Mouse (Mus musculus) lung, embryonic 16.5 days (tissue): ENCODE results near the gene Tas2r143. TPM values are rescaled to one million over a fixed set of nuclear protein-coding genes. Genes with fewer than 3 reads are reported as not detected.
A peak's percentile ranks its signal among the peaks of the same experiment; 100 is the strongest.

ENCODE experiments used
- ATAC-seq: fragments of 200-750 bp; cut with Nextera tagmentation; 2 replicates; pipeline ENCODE4 v1.8.0; 2017; ENCODE audit warnings: low read depth, mild to moderate bottlenecking, moderate library complexity
- H3K27ac ChIP-seq: fragments of 300-500 bp; sonication (generic); 2 replicates; pipeline ENCODE4 v1.5.1; 2014; ENCODE audit warnings: mild to moderate bottlenecking, control low read depth, low read length
- H3K27me3 ChIP-seq: fragments of 300-500 bp; sonication (generic); 2 replicates; pipeline ENCODE4 v1.6.1; 2014; ENCODE audit warnings: low read depth, low read length, mixed read lengths; ENCODE audit not compliant: control insufficient read depth, insufficient read depth
- H3K36me3 ChIP-seq: fragments of 300-500 bp; sonication (generic); 2 replicates; pipeline ENCODE4 v1.6.1; 2014; ENCODE audit warnings: low read length; ENCODE audit not compliant: control insufficient read depth, insufficient read depth
- H3K4me1 ChIP-seq: fragments of 300-500 bp; sonication (generic); replicated peaks from 2 replicates; pipeline ENCODE4 v1.6.1; 2014; ENCODE audit warnings: low read length, mixed read lengths; ENCODE audit not compliant: control insufficient read depth, insufficient read depth
- H3K4me2 ChIP-seq: fragments of 300-500 bp; sonication (generic); 2 replicates; pipeline ENCODE4 v1.6.1; 2014; ENCODE audit warnings: low read depth, low read length, control low read depth
- H3K4me3 ChIP-seq: fragments of 300-500 bp; sonication (generic); 2 replicates; pipeline ENCODE4 v1.5.1; 2014; ENCODE audit warnings: mild to moderate bottlenecking, low read length, control low read depth
- H3K9ac ChIP-seq: fragments of 300-500 bp; sonication (generic); 2 replicates; pipeline ENCODE4 v1.6.1; 2014; ENCODE audit warnings: low read length, control low read depth
- H3K9me3 ChIP-seq: fragments of 300-500 bp; sonication (generic); 2 replicates; pipeline ENCODE4 v1.6.1; 2016; ENCODE audit warnings: low read length; ENCODE audit not compliant: control insufficient read depth
- WGBS: fragments of 180-500 bp; shearing (Covaris S2); extraction: QIAGEN DNeasy Blood & Tissue Kit; methylation state at CpG from one replicate; pipeline ENCODE4 v1.1.7; 2014; 5-methylcytosine and 5-hydroxymethylcytosine counted together
- polyA plus RNA-seq: library from polyadenylated mRNA; unstranded; fragments of >200 nt; fragmentation: Nextera tagmentation; extraction: Ambion mirVana; gene quantifications from 2 replicates; pipeline ENCODE4 v1.2.1, GENCODE M21; 2015

Gene Tas2r143
- polyA plus RNA-seq, 1 experiment from 2014 or later, result not detected

GRCm38 (mm10) chr6:42381916-42382381 is 18.1 kb upstream of the Tas2r143 start:
- H3K36me3 ChIP-seq, result no peaks in the 10 kb centered on the region
- H3K27me3 ChIP-seq, result no peaks in the 10 kb centered on the region
- peak overlapping the region; percentile 33; the same call in 1 of the 2 replicates for H3K9ac ChIP-seq
- 26% methylated on average over 9 of the region's 9 CpGs for WGBS
- H3K27ac ChIP-seq, result peak overlapping the region; percentile 76
- H3K9me3 ChIP-seq, result no peaks in the 10 kb centered on the region
- ATAC-seq, result peak; percentile 75
- H3K4me2 ChIP-seq, result no peak overlapping the region
- H3K4me3 ChIP-seq, result no peak overlapping the region
- H3K4me1 ChIP-seq, result peaks cover 13% of the 10 kb centered on the region

GRCm38 (mm10) chr6:42383360-42383759 is 16.7 kb upstream of the Tas2r143 start:
- WGBS, result 87% methylated on average over 5 of the region's 5 CpGs
- no peak overlapping the region for H3K4me2 ChIP-seq
- no peak for ATAC-seq
- no peak overlapping the region for H3K27ac ChIP-seq
- peaks cover 13% of the 10 kb centered on the region for H3K4me1 ChIP-seq
- H3K9ac ChIP-seq, result no peak overlapping the region
- H3K27me3 ChIP-seq, result no peaks in the 10 kb centered on the region
- no peaks in the 10 kb centered on the region for H3K9me3 ChIP-seq
- H3K36me3 ChIP-seq, result no peaks in the 10 kb centered on the region
- H3K4me3 ChIP-seq, result no peak overlapping the region

- 67% methylated on average over 4 of the region's 4 CpGs for WGBS
Observed at GRCm38 (mm10) chr6:42385635-42386034, 14.4 kb upstream of the Tas2r143 start.

GRCm38 (mm10) chr6:42391796-42392330 is 8.2 kb upstream of the Tas2r143 start:
- H3K9me3 ChIP-seq, result no peaks in the 10 kb centered on the region
- H3K27me3 ChIP-seq, result no peaks in the 10 kb centered on the region
- peaks cover 7% of the 10 kb centered on the region; the same call in 1 of the 2 replicates for H3K4me1 ChIP-seq
- H3K4me3 ChIP-seq, result no peak overlapping the region
- H3K4me2 ChIP-seq, result no peak overlapping the region
- H3K36me3 ChIP-seq, result no peaks in the 10 kb centered on the region
- 18% methylated on average over 2 of the region's 2 CpGs for WGBS
- H3K9ac ChIP-seq, result no peak overlapping the region
- peak overlapping the region; percentile 61 for H3K27ac ChIP-seq
- peak; percentile 53 for ATAC-seq

More at GRCm38 (mm10) chr6:42385635-42386034, 14.4 kb upstream of the Tas2r143 start:
- no peaks in the 10 kb centered on the region for H3K36me3 ChIP-seq
- no peaks in the 10 kb centered on the region for H3K9me3 ChIP-seq
- H3K4me1 ChIP-seq, result peaks cover 13% of the 10 kb centered on the region
- no peak overlapping the region for H3K4me3 ChIP-seq
- no peak overlapping the region for H3K27ac ChIP-seq
- no peak for ATAC-seq
- H3K4me2 ChIP-seq, result no peak overlapping the region
- H3K27me3 ChIP-seq, result no peaks in the 10 kb centered on the region
- no peak overlapping the region for H3K9ac ChIP-seq

GRCm38 (mm10) chr6:42395960-42396809 is 3.9 kb upstream of the Tas2r143 start:
- no peaks in the 10 kb centered on the region for H3K9me3 ChIP-seq
- ATAC-seq, result peak; percentile 94

GRCm38 (mm10) chr6:42397041-42397657 is 2.9 kb upstream of the Tas2r143 start:
- Histone ChIP-seq H3K9me3 (no peaks in the 10 kb centered on the region), H3K4me2 (no peak overlapping the region), H3K4me3 (no peak overlapping the region), H3K4me1 (peaks cover 11% of the 10 kb centered on the region; the same call in 1 of the 2 replicates), H3K36me3 (no peaks in the 10 kb centered on the region), H3K27ac (peak overlapping the region; percentile 55), H3K9ac (no peak overlapping the region), H3K27me3 (no peaks in the 10 kb centered on the region)
- WGBS, result 49% methylated on average over 3 of the region's 3 CpGs
- ATAC-seq, result peak; percentile 24; the same call in 1 of the 2 replicates

More at GRCm38 (mm10) chr6:42395960-42396809, 3.9 kb upstream of the Tas2r143 start:
- Histone ChIP-seq H3K27ac (peak overlapping the region; percentile 93), H3K4me2 (no peak overlapping the region), H3K4me1 (peaks cover 13% of the 10 kb centered on the region; the same call in 1 of the 2 replicates), H3K9ac (no peak overlapping the region), H3K27me3 (no peaks in the 10 kb centered on the region), H3K36me3 (no peaks in the 10 kb centered on the region), H3K4me3 (no peak overlapping the region)
- WGBS, result 25% methylated on average over 9 of the region's 9 CpGs

GRCm38 (mm10) chr6:42398285-42398684 is 1.8 kb upstream of the Tas2r143 start:
- WGBS, result 81% methylated on average over 3 of the region's 3 CpGs
- H3K27ac ChIP-seq, result no peak overlapping the region
- no peaks in the 10 kb centered on the region for H3K36me3 ChIP-seq
- no peak overlapping the region for H3K9ac ChIP-seq
- H3K9me3 ChIP-seq, result no peaks in the 10 kb centered on the region
- H3K4me3 ChIP-seq, result no peak overlapping the region
- no peak for ATAC-seq
- H3K4me2 ChIP-seq, result no peak overlapping the region
- H3K27me3 ChIP-seq, result no peaks in the 10 kb centered on the region
- peaks cover 11% of the 10 kb centered on the region; the same call in 1 of the 2 replicates for H3K4me1 ChIP-seq

- Histone ChIP-seq H3K4me1 (peaks cover 11% of the 10 kb centered on the region; the same call in 1 of the 2 replicates), H3K9me3 (no peaks in the 10 kb centered on the region), H3K36me3 (no peaks in the 10 kb centered on the region), H3K4me2 (no peak overlapping the region), H3K4me3 (no peak overlapping the region), H3K27ac (no peak overlapping the region), H3K9ac (no peak overlapping the region), H3K27me3 (no peaks in the 10 kb centered on the region)
- no peak for ATAC-seq
- WGBS, result 95% methylated on average over 1 of the region's 1 CpGs
Observed at GRCm38 (mm10) chr6:42398998-42399397, 1.0 kb upstream of the Tas2r143 start.

- WGBS, result 58% methylated on average over 2 of the region's 2 CpGs
- no peaks in the 10 kb centered on the region for H3K27me3 ChIP-seq
Observed at GRCm38 (mm10) chr6:42405134-42405533, 5.1 kb downstream of the Tas2r143 start, which contains the start of gene Tas2r135. TSS of gene Tas2r135 (plus strand) at chr6:42405434.

More at GRCm38 (mm10) chr6:42405134-42405533, 5.1 kb downstream of the Tas2r143 start, which contains the start of gene Tas2r135:
- H3K4me1 ChIP-seq, result no peaks in the 10 kb centered on the region
- H3K9me3 ChIP-seq, result no peaks in the 10 kb centered on the region
- no peaks in the 10 kb centered on the region for H3K36me3 ChIP-seq
- no peak within 1 kb of the TSS for H3K4me2 ChIP-seq
- no peak within 1 kb of the TSS for H3K9ac ChIP-seq
- ATAC-seq, result no peak
- no peak within 1 kb of the TSS for H3K4me3 ChIP-seq
- H3K27ac ChIP-seq, result no peak within 1 kb of the TSS
